Mouse (Mus musculus) subcutaneous adipose tissue, adult 2 months (tissue): ENCODE measurements around the gene Uaca. TPM values are rescaled to one million over a fixed set of nuclear protein-coding genes. Genes with fewer than 3 reads are reported as not detected.

Experiments used
- polyA plus RNA-seq: library from polyadenylated mRNA; depleted of rRNA; stranded (reverse); fragments of >200 nt; gene quantifications from 2 replicates; pipeline ENCODE4 v1.2.3, GENCODE M21; 2012; ENCODE audit warnings: low replicate concordance; rRNA removed

Uaca gene
- 12.4 and 19.2 TPM in 2 replicates for polyA plus RNA-seq

GRCm38 (mm10) chr9:60794210-60794840 lies at the start of gene Uaca:
Gene Uaca, plus strand, starts transcription at chr9:60794542.

Other genes starting within 250 kb of the Uaca start
- 3.4 and 9.7 TPM in 2 replicates for gene Lrrc49, start 106.4 kb upstream of the Uaca start, polyA plus RNA-seq
- 1.8 and 6.2 TPM in 2 replicates for gene Larp6, start 81.6 kb upstream of the Uaca start, polyA plus RNA-seq